11 mouse cellular contexts compared by ENCODE assay signal in genomic region chr3:137351882-137352281, GRCm38 (mm10). TPM values are rescaled to one million over a fixed set of nuclear protein-coding genes. Genes with fewer than 3 reads are reported as not detected.
"Had no signal": no experiment of that assay in that cellular context is flagged by ENCODE, and none has a peak within 500 bp of the region (broad histone marks: within the 10 kb centered on the region; RNA-seq: fewer than 3 reads in every experiment).

No protein-coding gene starts in this region.

- H3K27ac ChIP-seq: kidney, postnatal 0 days; limb, embryonic 13.5 days; liver, embryonic 14.5 days; neural tube, embryonic 15.5 days had no signal

- H3K9me3 ChIP-seq: limb, embryonic 13.5 days; neural tube, embryonic 15.5 days had no signal

- H3K4me3 ChIP-seq: limb, embryonic 13.5 days; myocyte; neural tube, embryonic 15.5 days had no signal

- H3K27me3 ChIP-seq: limb, embryonic 13.5 days; neural tube, embryonic 15.5 days had no signal

- H3K36me3 ChIP-seq: limb, embryonic 13.5 days; neural tube, embryonic 15.5 days had no signal

- H3K4me1 ChIP-seq: limb, embryonic 13.5 days; neural tube, embryonic 15.5 days had no signal

- DNase-seq: kidney, adult 9 months; kidney, postnatal 36 days; layer of hippocampus, postnatal 36 days; lung, adult 18-20 months; midbrain, embryonic 14.5 days; thymus, postnatal 4 days had no signal

RNA-seq across cellular contexts. Expression of gene Emcn, which starts 11.0 kb away (rescaled TPM):
- polyA plus RNA-seq: myocyte had no signal
